Mouse (Mus musculus): ENCODE measurements around the gene Polr3c. TPM values are rescaled to one million over a fixed set of nuclear protein-coding genes. Genes with fewer than 3 reads are reported as not detected.
"Not testable (repeated sequence)": the region's sequence is repeated elsewhere in the genome, so short reads cannot be mapped to it uniquely, and the experiment has no call there.

The Polr3c gene
- total RNA-seq (2021) = 10 to 100 TPM; 28.9 to 32.8 TPM
- 14.1 and 19.9 TPM in 2 replicates for polyA plus RNA-seq (2012; rRNA removed)
- long read RNA-seq, transcript Polr3c-201 (15 exons, 2,390 nt) = major isoform, 18 of 23 reads
- long read RNA-seq, partial matches to known transcripts = 0 of 23 reads
- long read RNA-seq, other reads (novel, unspliced or antisense) = 5 of 23 reads

DNA sequence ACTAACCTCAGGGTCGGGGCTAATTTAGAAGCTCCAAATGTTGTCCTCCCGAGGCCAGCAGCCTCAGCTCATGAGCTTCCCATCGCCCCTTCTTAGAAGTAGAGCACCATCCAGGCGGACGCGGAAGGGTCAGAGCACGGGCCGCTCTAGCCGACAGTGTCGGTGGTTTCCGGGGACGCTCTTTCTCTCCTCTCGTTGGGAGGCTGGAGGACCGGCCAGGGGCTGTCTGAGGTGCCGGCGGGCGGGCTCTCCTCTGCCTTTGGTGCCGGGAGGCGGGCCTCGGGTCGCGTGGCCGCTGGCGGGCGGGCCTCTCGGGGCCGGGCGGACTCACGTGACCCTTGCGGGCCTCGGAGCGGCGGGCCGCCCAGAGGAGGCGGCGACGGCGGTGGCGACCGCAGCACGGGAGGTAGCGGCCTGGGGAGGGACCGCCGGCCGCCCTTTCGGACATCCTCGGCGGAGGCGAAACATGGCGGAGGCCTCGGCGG, at the start of gene Polr3c, which contains the start of gene Rnf115:
Polr3c (minus strand) TSS at position 286 of the 485 bp plus-strand sequence.
Rnf115 (plus strand) TSS at position 322 of the 485 bp plus-strand sequence.
- DNase-seq = peak; percentile 99

DNA sequence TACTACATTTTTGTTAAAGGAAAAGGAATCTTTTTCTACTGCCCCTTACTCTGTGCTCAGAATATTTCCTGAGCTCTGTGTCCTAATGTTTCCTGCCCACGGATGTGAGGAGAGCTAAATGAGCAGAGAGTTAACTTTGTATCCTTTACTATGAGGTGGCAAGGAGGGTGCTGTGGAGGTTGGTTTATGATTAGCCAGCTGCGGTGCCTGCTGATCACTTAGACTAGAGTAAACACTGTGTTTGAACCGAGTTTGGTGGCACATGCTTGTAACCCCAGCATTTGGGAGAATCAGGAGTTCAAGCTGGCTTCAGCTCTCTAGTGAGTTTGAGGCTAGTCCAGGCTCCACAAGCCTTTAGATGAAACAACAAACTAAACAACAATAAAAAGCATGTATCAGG, 49.7 kb upstream of the Polr3c start:
- DNase-seq = no peak

DNA sequence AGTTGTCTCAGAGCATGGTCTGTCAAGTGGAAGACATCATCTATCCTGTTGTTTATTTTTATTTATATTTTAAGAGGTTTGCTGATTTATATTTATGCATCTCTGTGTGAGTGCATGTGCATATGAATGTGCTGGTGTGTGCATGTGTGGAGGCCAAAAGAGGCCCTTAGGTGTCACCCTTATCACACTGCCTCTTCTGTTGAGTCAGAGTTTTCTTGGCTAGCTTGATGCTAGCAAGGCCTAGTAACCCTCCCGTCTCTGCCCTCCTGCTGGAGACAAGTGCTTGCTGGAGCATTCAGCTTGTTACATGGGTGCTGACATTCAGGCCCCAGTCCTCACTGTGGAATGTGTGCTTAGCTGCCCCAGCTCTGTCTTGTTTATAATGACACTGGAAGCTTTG, 45.5 kb upstream of the Polr3c start:
- peak; percentile 12 for DNase-seq

DNA sequence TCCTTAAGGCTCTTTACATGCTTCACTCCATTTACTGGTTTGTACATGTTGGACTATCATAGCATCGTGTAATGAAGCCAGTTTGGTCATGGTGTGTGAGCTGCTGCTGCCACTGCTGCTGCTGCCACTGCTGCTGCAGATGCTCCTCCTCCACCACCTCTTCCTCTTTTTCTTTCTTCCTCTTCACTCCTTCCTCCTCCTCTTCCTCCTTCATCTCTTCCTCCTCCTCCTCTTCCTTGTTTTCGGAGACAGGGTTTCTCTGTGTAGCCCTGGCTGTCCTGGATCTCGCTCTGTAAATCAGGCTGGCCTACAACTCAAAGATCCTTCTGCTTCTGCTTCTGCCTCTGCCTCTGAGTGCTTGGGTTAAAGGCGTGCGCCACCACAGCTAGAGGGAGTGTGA, 42.5 kb upstream of the Polr3c start:
- DNase-seq = no peak

DNA sequence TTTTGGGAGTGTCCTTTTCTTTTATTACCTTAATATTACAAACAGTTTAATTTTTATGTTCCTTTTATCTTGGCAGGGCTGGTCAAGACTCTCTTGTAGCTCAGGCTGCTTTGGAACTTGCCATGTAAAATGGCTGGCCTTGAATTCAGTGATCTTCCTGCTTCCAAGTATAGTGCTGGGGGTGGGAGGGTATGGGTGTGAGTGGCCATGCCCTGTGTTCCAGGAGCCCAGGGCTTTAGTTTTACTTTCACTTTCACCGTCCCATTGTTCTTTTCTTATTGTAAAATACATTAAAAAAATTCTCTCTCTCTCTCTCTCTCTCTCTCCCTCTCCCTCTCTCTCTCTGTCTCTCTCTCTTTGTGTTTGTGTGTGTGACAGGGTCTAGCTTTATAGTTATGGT, 37.1 kb upstream of the Polr3c start:
- peak; percentile 21 for DNase-seq

DNA sequence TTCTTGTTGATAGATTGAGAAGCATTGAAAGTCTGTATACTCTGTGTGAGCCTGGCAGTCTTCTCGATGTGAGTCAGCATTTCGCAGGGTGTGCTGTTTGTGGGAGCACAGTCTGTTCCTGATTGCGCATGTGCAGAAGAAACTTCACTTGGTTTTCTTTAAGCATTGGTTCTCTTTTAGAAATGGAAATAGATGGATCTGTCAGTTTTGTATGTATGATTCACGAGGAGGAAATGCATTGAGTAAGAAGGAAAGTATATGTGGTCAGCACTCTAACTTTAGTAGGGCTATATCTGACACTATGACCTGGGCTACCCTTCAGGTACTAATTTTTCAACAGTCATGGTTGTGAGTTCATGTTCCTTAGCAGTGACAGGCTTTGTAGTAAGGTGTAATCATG, 32.3 kb upstream of the Polr3c start:
- no peak for DNase-seq

DNA sequence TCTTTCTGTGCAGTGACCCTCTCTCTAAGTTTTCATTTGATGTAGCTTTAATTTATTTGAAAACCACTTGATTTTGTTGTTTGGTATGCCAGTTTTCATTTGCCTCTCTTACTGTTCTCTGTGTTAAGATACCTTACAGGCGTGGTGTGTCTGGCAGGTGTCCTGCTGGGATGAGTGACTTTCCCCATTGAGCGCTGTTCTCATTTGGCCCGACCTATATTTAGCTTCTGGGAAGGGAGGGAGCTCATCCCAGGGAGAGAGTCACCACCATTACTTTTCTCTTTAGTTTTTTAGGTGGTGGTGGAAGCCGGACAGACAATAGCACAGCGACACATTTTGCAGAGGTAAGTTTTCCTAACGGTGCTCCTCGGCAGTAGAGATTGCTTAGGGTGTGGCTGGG, 30.3 kb upstream of the Polr3c start:
- no peak for DNase-seq

DNA sequence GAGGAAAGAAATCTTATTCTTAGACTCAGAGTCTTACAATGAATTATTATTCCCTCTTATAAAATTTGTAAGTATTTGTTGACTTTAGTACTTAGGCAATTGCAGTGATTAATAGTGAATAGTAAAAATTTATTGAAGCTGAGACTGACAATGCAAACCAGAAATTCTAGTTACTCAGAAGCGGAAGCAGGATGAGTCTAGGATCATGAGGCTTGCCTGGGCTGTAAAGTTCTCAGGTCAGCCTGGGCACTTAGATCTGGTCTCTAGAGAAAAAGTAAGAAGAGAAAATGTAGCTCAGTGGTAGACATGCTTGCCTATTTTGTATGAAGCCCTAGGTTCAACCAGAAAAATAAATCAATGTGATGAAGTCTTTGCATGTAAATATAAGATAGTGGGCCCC, 28.5 kb upstream of the Polr3c start:
- DNase-seq = no peak

DNA sequence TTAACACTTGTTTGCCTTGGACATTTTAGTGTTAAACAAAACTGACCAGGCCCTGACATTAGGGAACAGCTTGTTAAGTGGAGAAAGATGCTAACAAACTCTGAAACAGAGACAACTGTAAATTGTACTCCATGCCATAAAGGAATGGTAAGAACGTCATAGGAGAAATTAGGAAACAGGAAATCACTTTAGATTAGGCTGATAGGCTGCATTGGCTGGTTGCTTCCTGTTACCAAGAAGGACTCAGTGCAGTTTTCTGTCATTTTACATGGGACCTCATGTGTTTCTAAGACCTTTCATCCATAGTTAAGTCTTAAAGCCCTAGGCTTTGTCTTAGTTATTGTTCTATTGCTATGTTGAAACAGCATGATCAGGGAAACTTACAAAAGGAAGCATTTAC, 19.4 kb upstream of the Polr3c start:
- DNase-seq = no peak

DNA sequence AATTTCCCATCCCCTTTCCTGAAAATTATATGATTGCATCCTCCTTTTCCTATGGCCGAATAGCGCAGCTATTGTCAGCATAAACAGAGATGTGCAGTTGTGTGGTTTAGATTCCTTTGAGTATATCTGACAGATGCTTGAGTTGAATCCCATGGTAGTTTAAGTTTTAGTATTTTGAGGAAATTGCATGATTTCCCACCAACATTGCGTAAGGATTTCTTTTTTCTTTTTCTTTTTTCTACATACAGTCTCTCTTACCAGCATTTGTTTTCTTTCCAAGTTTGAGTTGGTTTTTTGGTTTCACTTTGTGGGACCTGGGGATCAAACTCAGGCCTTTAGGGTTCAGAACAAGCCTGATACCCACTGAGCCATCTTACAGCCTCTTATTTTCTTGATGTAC, 16.9 kb upstream of the Polr3c start:
- no peak for DNase-seq

DNA sequence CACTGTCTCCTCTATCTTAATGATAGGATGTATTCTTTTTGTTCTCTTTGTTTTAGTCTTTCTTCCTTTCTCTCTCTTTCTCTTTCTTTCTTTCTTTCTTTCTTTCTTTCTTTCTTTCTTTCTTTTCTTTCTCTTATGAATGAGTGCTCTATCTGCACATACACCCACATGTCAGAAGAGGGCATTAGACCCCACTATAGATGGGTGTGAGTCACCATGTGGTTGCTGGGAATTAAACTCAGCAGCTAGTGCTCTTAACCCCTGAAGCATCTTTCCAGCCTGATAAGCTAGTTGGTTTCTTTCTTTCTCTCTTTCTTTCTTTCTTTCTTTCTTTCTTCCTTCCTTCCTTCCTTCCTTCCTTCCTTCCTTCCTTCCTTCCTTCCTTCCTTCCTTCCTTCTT, 12.9 kb upstream of the Polr3c start:
- DNase-seq = not testable (repeated sequence)

DNA sequence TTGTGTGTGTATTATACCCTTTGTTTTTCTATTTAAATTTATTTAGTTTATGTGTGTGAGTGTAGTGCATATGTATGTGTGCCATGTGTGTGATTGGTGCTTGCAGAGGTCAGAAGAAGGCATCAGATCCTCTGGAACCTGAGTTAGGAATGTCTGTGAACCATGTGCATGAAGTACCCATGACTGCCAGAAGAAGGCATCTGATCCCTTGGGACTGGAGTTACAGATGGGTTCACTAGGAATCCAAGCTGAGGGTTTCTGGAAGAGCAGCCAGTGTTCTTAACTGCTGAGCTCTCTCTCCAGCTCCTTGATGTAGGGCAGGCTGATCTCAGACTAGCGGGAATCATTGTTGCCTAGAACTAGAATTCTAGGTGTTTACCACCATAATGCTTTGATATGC, 10.6 kb upstream of the Polr3c start:
- no peak for DNase-seq

DNA sequence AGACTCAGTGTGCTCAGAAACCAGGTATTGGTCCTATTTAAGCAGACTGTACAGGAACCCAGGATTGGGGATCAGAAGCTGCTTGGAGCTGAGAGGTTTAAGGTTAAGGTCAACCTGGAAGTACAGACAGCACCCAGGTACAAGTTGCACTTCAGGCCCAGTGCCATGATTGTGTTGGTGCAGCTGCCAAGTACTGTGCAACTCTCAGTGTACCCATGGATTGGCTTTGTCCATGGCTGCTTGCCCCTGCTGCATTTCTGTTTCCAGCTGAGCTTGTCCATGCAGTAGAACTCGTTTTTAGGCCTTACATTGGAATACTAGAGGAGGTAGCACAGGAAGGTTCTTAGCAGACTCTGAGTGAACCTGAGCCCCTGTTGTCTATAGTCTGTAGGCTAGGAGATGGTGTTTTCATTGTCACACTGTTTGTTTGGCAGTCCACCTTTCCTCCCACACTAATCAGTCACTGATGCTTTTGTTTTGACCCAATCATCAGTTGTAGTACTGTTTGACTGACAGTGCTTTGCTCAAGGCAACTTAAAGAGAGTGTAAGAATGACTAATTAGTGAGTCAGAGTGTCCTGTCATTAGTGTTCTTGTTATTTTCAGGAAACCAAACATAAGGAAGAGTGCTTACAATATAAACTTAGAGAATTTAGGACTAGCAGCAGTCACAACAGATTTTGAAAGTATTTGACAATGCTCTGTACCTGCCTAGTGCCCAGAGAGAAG, 9.7 kb upstream of the Polr3c start:
- peak; percentile 33 for DNase-seq

DNA sequence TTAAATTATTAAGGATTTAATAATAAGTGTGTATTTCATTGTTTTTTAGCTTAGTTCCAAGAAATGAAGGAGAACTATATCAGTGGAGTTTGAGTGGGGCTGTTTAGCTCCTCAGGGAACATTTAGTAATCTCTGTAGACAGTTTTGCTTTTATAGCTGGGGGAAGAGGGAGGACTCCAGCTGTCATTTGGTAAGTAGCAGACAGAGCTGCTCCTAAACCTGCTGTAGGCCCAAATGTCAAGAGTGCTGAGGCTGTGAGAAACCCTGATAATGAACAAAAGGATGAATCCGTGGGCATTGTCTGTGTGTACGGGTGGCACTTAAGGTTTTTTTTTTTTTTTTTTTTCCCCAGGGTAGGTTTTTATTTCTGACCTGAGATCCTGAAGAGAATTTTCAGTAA, 7.8 kb upstream of the Polr3c start:
- DNase-seq = no peak

DNA sequence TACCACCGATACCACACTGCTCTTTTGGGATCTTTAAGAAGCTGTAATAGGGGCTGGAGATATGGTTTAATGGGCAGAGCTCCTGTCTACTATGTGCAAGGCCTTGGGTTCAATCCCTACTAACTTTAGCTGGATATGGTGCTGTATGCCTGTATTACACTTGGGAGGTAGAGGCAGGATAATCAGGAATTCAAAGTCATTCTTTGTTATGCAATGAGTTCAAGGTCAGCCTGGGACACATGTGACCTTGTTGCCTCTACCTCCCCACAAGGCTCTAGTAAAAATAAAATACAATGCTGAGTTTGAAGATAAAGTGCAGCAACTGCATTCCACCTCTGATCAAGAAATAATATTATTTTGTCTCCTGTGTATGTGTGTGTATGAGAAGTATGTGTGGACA, 6.6 kb upstream of the Polr3c start:
- DNase-seq = no peak

DNA sequence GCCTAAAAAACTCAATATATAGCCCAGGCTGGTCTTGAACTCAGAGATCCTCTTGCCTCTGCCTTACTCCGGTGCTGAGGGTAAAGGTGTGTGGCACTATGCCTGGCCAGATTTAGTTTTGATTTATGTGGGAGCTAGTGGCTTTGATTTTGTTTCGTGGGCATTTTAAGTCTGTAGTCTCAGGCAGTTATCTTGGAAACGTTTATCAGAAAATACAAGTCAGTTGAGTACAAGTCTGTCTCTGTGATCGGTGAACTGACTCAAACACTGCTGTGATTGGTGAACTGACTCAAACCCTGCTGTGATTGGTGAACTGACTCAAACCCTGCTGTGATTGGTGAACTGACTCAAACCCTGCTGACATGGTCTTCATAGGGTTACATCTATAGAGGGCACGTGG, 3.4 kb upstream of the Polr3c start:
- DNase-seq = no peak

DNA sequence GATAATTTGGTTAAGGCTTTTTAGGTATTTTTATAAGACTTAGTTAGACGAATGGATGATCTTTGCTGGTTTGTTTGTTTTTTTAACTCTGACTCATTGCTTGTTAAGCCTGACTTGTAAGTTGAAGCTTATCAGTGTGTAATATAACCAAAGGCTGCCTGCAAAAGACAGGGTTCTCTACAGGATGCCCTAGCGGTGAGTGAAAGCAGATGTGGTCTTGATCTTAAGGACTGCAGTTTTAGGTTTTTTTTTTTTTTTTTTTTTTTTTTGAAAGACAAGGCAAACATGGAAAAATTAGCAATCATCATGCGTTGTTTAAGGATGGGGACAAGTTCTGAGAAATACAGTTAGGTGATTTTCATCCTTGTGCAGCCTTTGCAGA, 2.0 kb upstream of the Polr3c start:
- DNase-seq = no peak

DNA sequence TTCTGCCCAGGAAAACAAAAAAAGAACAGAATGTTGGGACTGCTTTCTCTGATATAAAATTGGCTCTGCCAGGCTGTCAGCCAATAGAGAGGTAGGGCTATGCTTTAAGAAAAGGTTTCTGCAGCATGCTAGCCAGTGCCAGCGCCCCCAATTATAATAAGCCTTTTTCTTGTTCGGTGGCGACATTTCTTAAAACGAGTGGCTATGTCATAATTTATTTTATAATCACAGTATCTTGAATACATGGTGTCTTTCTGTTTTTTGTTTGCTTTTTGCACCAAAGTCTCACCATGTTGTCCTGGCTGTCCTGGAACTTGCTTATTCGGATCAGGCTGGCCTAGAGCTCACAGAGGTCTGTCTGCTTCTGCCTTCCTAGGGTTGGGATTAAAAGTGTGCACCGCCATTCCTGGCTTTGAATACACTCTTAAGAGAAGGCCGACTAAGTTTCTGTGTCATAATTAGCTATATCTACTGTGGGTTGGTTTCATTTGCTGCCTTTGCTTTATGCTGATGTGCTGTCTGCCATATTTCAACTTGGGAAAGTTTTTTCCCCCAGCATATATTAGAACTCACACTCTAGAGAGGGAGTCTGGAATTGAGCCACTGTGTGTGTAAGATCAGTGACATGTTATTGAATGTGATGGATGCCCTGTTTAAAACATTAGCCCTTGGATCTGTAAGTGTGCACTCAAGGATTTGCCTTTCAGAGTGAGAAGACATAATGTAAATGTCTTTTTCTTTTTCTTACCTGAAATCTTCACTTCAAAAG, 1.4 kb upstream of the Polr3c start:
- DNase-seq = no peak

DNA sequence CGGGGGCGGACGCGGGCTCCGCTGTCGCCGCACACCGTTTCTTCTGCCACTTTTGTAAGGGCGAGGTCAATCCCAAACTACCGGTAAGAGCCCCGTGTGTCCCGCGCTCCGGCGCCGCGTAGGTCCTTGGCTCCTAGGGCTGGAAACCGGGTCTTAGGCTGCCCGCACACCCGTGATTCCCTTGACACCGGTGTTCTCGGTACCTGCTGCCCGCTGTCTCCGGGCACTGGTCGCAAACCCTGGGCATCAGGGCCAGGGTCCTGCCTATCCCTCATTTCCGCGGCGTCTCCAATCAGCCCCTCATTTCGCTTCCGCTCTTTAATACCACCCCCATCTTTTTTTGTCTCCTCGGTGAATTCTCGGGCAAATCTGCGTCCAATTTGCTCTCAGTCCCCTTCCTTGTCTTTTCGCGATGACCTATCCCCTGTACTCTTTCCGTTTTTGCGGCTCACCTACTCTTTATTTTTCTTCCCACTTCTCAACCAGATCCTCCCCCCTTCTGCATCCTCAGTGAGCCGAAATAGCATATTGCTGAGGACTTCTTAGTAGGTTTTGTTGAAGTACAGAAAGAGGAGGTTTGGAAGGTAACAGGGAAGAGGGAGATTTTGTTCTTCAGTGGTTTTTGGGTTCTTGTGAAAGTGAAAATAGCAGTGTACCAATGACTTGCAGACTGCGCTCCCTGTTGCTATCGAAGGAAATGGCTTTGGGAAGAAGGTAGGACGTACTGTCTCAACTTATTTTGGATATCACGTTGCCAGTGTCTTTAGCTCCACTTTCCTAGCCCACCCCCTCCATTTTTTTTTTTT, 603 bp upstream of the Polr3c start:
- DNase-seq = peak; percentile 34

DNA sequence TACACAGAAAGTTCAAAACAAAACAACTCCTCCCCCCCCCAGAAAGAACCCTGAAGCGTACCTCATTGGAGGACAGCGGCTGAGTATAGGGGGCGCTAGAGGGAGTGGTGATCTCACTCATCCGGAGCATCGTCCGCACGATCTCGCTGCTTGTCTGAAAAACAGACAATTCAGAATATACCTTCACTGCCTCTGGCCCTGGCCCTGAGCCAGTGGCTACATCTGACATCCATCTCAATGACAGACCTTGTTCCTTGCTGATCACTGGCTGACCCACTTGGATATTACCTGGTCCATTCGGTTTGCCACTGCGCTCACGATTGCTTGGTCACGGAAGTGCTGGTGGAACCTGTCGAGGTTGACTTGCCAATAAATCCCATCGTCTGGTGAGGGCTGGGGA, 8.3 kb downstream of the Polr3c start:
- DNase-seq = peak; percentile 49

DNA sequence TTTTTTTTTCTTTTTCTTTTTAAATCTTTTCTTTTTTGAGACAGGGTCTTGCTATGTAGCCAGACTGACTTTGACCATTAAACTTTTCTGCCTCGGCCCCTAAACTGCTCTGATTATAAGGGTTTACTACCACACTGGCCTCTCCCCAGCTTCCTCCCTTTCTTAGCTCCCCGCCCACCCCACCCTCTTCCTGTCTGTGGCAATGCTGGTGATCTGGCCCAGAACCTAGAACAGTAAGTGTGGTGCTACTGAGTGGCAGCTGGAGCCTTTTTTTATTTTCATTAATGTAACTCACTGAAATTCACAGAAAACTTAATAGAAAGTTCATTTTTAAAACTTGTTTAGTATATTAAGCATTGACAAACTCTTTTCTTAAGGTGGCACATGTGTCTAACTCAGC, 11.6 kb downstream of the Polr3c start:
- DNase-seq = no peak

DNA sequence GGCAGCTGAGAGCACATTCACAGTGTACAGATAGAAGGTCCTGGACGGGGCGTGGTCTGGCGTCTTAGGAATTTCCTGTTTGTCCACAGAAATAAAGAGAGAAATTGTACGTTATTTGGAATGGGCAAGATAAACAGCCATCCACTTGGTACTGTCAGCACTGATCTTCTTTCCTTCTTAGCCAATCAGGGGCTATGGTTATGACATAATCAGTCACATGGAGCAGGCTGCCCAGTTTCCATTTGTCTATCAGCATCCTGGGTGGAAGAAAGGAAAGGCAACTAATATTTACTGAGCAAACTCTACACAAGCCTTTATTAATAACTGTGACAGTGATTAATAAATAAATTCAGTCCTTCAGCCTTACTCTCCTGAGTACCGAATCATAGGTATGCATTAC, 13.1 kb downstream of the Polr3c start:
- DNase-seq = no peak

All from adrenal gland, adult 2 months (tissue).